Mouse (Mus musculus): ENCODE measurements around the gene H2al1d.
"Not testable (repeated sequence)": the region's sequence is repeated elsewhere in the genome, so short reads cannot be mapped to it uniquely, and the experiment has no call there.

DNA sequence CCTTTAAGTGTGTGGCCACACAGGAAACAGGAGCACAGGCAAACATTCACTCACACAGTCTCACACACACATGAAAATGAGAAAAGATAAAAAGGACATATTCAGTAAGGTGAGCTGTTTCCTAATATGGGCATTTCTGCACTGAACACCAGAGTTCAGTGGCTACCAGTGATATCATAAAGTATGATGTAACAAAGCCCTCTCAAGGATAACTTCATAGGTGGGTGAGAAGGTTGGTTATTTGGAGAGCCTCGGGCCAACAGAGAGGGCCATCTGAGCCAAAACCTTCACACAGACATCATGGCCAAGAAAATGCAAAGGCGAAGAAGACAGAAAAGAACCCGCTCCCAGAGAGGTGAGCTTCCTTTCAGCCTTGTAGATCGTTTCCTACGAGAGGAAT, 15.7 kb downstream of the H2al1d start, which contains the start of gene H2al1i:
- TF ChIP-seq CTCF, EP300 (IDR thresholded peaks at IDR 0.05): not testable (repeated sequence)

Data from lung, postnatal 0 days (tissue).